Comparison of ENCODE assay signal across 25 mouse cellular contexts in the genomic region with DNA sequence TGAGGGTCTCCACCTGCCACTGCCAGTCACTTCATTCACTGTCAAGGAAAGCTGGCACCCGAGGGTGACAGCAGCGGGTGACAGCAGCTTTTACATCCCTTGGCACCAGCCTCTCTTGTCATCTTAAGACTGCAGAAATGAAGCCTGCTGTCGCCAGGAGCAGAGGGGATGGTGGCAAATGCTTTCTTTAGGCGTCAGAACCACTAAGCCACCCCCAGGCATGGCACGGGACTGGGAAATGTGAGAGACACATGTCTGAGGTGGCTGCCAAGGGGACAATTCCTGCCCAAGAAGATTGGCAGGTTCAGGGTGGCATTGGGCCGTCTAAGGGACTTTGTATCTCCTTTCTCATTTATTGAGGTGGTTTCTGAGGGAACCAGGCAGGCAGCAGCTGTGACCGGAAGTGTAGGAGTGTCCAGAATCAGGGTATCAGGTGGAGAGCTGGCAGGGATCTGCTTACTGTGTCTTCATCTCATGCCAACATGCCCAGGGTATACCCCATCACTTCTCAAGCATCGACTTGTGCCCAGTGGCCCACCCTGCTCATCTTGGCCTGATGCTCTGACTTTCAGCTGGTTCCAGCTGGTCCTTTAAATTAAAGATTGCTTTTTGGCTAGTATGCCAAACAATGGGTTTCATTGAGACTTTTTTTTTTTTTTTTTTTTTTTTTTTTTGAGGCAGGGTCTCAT. TPM values are rescaled to one million over a fixed set of nuclear protein-coding genes. Genes with fewer than 3 reads are reported as not detected.
A peak's percentile ranks its signal among the peaks of the same experiment; 100 is the strongest.
DNase-seq lines count a peak whose midpoint lies in the region; ATAC-seq lines count a peak whose summit lies in the region.
"Had no signal": no experiment of that assay in that cellular context is flagged by ENCODE, and none has a peak within 500 bp of the region (broad histone marks: within the 10 kb centered on the region; RNA-seq: fewer than 3 reads in every experiment).

No protein-coding gene starts in this region.

- DNase-seq in forebrain, embryonic 10.5 days (ENCODE audit: extremely low spot score, low spot score), result no peak
- peak; percentile 17 to 40 for DNase-seq in layer of hippocampus, postnatal 14 days (ENCODE audit: low spot score in 2 of 2)
- DNase-seq in layer of hippocampus, adult 9-11 months, result no peak
- peak; percentile 51 for DNase-seq in brain, embryonic 18.5 days (ENCODE audit: low read depth, low spot score)
- no peak for DNase-seq in gastrocnemius, postnatal 25 days
- DNase-seq: cerebellum, adult 11 months; cerebellum, postnatal 36 days; gastrocnemius, postnatal 36 days; heart, adult 2 months; kidney, adult 18-20 months; right cerebral cortex, postnatal 25 days had no signal

- WGBS in forebrain, embryonic 12.5 days, result 75% methylated on average over 8 of the region's 8 CpGs
- WGBS in forebrain, embryonic 10.5 days, result 83% methylated on average over 8 of the region's 8 CpGs
- WGBS in hindbrain, embryonic 16.5 days, result 62% methylated on average over 8 of the region's 8 CpGs

- ATAC-seq in forebrain, embryonic 12.5 days (ENCODE audit: low FRiP score), result no peak
- peak; percentile 75 for ATAC-seq in hindbrain, embryonic 16.5 days
- ATAC-seq: inflammation-experienced regulatory T-cells, adult 6 months; liver, postnatal 0 days; lung, postnatal 0 days had no signal

- no peak overlapping the region for H3K4me3 ChIP-seq in forebrain, embryonic 12.5 days (replicated peaks)
- no peak overlapping the region for H3K4me3 ChIP-seq in forebrain, embryonic 10.5 days
- no peak overlapping the region for H3K4me3 ChIP-seq in hindbrain, embryonic 16.5 days (ENCODE audit: low read length)
- H3K4me3 ChIP-seq: heart, adult 2 months; limb, embryonic 12.5 days; myocyte; neural tube, embryonic 13.5 days had no signal

- peaks cover 24% of the 10 kb centered on the region for H3K27me3 ChIP-seq in forebrain, embryonic 12.5 days
- peaks cover 18% of the 10 kb centered on the region; the same call in 1 of the 2 replicates for H3K27me3 ChIP-seq in forebrain, embryonic 10.5 days (ENCODE audit: poor library complexity, severe bottlenecking)
- H3K27me3 ChIP-seq in hindbrain, embryonic 16.5 days (replicated peaks; ENCODE audit: control insufficient read depth, insufficient read depth, low read length), result 0 out of 2 replicates have a peak, but pooled peaks cover 3% of the 10 kb centered on the region

- H3K36me3 ChIP-seq in forebrain, embryonic 12.5 days (replicated peaks), result no peaks in the 10 kb centered on the region
- H3K36me3 ChIP-seq in forebrain, embryonic 10.5 days (replicated peaks), result no peaks in the 10 kb centered on the region
- no peaks in the 10 kb centered on the region for H3K36me3 ChIP-seq in hindbrain, embryonic 16.5 days (ENCODE audit: control insufficient read depth, insufficient read depth, low read length)
- H3K36me3 ChIP-seq: limb, embryonic 12.5 days; neural tube, embryonic 13.5 days had no signal

- peak overlapping the region; percentile 50 for H3K27ac ChIP-seq in forebrain, embryonic 12.5 days
- H3K27ac ChIP-seq in forebrain, embryonic 10.5 days, result no peak overlapping the region
- H3K27ac ChIP-seq in hindbrain, embryonic 16.5 days (ENCODE audit: low read depth, low read length), result peak overlapping the region; percentile 40; the same call in 1 of the 2 replicates
- H3K27ac ChIP-seq: heart, adult 2 months; limb, embryonic 12.5 days; macrophage; neural tube, embryonic 13.5 days had no signal

- no peak overlapping the region for H3K4me2 ChIP-seq in forebrain, embryonic 12.5 days
- no peak overlapping the region for H3K4me2 ChIP-seq in hindbrain, embryonic 16.5 days (ENCODE audit: low read length)
- H3K4me2 ChIP-seq: limb, embryonic 12.5 days; liver, embryonic 11.5 days; neural tube, embryonic 13.5 days had no signal

- H3K9me3 ChIP-seq in forebrain, embryonic 12.5 days, result no peaks in the 10 kb centered on the region
- H3K9me3 ChIP-seq in forebrain, embryonic 10.5 days, result no peaks in the 10 kb centered on the region
- no peaks in the 10 kb centered on the region for H3K9me3 ChIP-seq in hindbrain, embryonic 16.5 days (ENCODE audit: control insufficient read depth, low read length)
- H3K9me3 ChIP-seq: limb, embryonic 12.5 days; neural tube, embryonic 13.5 days had no signal

- H3K9ac ChIP-seq in forebrain, embryonic 12.5 days, result no peak overlapping the region
- no peak overlapping the region for H3K9ac ChIP-seq in hindbrain, embryonic 16.5 days (ENCODE audit: low read depth, low read length)
- H3K9ac ChIP-seq: limb, embryonic 12.5 days; liver, postnatal 0 days; neural tube, embryonic 13.5 days had no signal

- peaks cover 6% of the 10 kb centered on the region; the same call in 1 of the 2 replicates for H3K4me1 ChIP-seq in forebrain, embryonic 12.5 days
- H3K4me1 ChIP-seq in forebrain, embryonic 10.5 days, result peaks cover 9% of the 10 kb centered on the region
- no peaks in the 10 kb centered on the region for H3K4me1 ChIP-seq in hindbrain, embryonic 16.5 days (ENCODE audit: control insufficient read depth, insufficient read depth, low read depth, low read length)
- H3K4me1 ChIP-seq: neural tube, embryonic 13.5 days had no signal

RNA-seq across cellular contexts. Expression of a gene that starts 17.9 kb away (rescaled TPM):
- polyA plus RNA-seq in forebrain, embryonic 12.5 days (2016; fragmentation: Nextera tagmentation; extraction: Ambion mirVana), result 9.4 and 9.6 TPM in 2 replicates
- 5.2 and 6.4 TPM in 2 replicates for polyA plus RNA-seq in forebrain, embryonic 10.5 days (2016; fragmentation: Nextera tagmentation; extraction: Ambion mirVana)
- total RNA-seq in layer of hippocampus, postnatal 14 days (2021), result 10 to 100 TPM; 16.7 to 17.4 TPM
- 6.9 and 7.5 TPM in 2 replicates for polyA plus RNA-seq in hindbrain, embryonic 16.5 days (2015; fragmentation: Nextera tagmentation; extraction: Ambion mirVana)
- 1 to 10 TPM; 3.9 to 4.0 TPM for total RNA-seq in gastrocnemius, postnatal 25 days (2021)

RNA-seq across cellular contexts. Expression of a gene that starts 17.9 kb away (rescaled TPM):
- 79.3 and 88.0 TPM in 2 replicates for polyA plus RNA-seq in forebrain, embryonic 12.5 days (2016; fragmentation: Nextera tagmentation; extraction: Ambion mirVana)
- polyA plus RNA-seq in forebrain, embryonic 10.5 days (2016; fragmentation: Nextera tagmentation; extraction: Ambion mirVana), result 70.9 and 77.6 TPM in 2 replicates
- total RNA-seq in layer of hippocampus, postnatal 14 days (2021), result 10 to 100 TPM; 64.3 to 70.6 TPM
- polyA plus RNA-seq in hindbrain, embryonic 16.5 days (2015; fragmentation: Nextera tagmentation; extraction: Ambion mirVana), result 60.0 and 67.8 TPM in 2 replicates
- total RNA-seq in gastrocnemius, postnatal 25 days (2021), result 10 to 100 TPM; 70.2 to 73.6 TPM

RNA-seq across cellular contexts. Expression of a gene that starts 18.1 kb away (rescaled TPM):
- polyA plus RNA-seq in forebrain, embryonic 12.5 days (2016; fragmentation: Nextera tagmentation; extraction: Ambion mirVana), result 24.6 and 25.7 TPM in 2 replicates
- polyA plus RNA-seq in forebrain, embryonic 10.5 days (2016; fragmentation: Nextera tagmentation; extraction: Ambion mirVana), result 18.5 and 20.7 TPM in 2 replicates
- 10 to 100 TPM; 25.6 to 29.5 TPM for total RNA-seq in layer of hippocampus, postnatal 14 days (2021)
- polyA plus RNA-seq in hindbrain, embryonic 16.5 days (2015; fragmentation: Nextera tagmentation; extraction: Ambion mirVana), result 15.1 and 16.8 TPM in 2 replicates
- 1 to 10 TPM; 8.2 to 9.1 TPM for total RNA-seq in gastrocnemius, postnatal 25 days (2021)

RNA-seq across cellular contexts. Expression of a gene that starts 33.2 kb away (rescaled TPM):
- 3.7 TPM in 2 replicates for polyA plus RNA-seq in forebrain, embryonic 12.5 days (2016; fragmentation: Nextera tagmentation; extraction: Ambion mirVana)
- 2.6 and 2.7 TPM in 2 replicates for polyA plus RNA-seq in forebrain, embryonic 10.5 days (2016; fragmentation: Nextera tagmentation; extraction: Ambion mirVana)
- 10 to 100 TPM; 33.0 to 41.3 TPM for total RNA-seq in layer of hippocampus, postnatal 14 days (2021)
- 1.9 and 2.0 TPM in 2 replicates for polyA plus RNA-seq in hindbrain, embryonic 16.5 days (2015; fragmentation: Nextera tagmentation; extraction: Ambion mirVana)
- under 1 TPM; 0.21 to 0.26 TPM for total RNA-seq in gastrocnemius, postnatal 25 days (2021)
- total RNA-seq: adrenal gland, postnatal 14 days; heart, adult 2 months; heart, postnatal 25 days had no signal
- polyA plus RNA-seq: CD4-positive, CD25-positive, alpha-beta regulatory T cell, adult 4 months; inflammation-experienced regulatory T-cells, adult 6 months; macrophage; myocyte; thymus, postnatal 0 days had no signal

RNA-seq across cellular contexts. Expression of a gene that starts 41.4 kb away (rescaled TPM):
- 3.5 and 10.8 TPM in 2 replicates for polyA plus RNA-seq in forebrain, embryonic 12.5 days (2016; fragmentation: Nextera tagmentation; extraction: Ambion mirVana)
- 2.4 and 3.7 TPM in 2 replicates for polyA plus RNA-seq in forebrain, embryonic 10.5 days (2016; fragmentation: Nextera tagmentation; extraction: Ambion mirVana)
- total RNA-seq in layer of hippocampus, postnatal 14 days (2021), result 10 to 100 TPM; 99.3 to 99.9 TPM
- 2.1 and 2.3 TPM in 2 replicates for polyA plus RNA-seq in hindbrain, embryonic 16.5 days (2015; fragmentation: Nextera tagmentation; extraction: Ambion mirVana)
- 10 to 100 TPM; 15.2 to 16.7 TPM for total RNA-seq in gastrocnemius, postnatal 25 days (2021)

Comparison
In these comparisons a context has a peak if more than half of its experiments do, and no peak if none do; other contexts are left out.
1. DNase-seq: peak in layer of hippocampus, postnatal 14 days (2 of 2) and brain, embryonic 18.5 days (single experiment); none in forebrain, embryonic 10.5 days (single experiment), layer of hippocampus, adult 9-11 months (single experiment) and gastrocnemius, postnatal 25 days (single experiment).